Mouse (Mus musculus) olfactory bulb, adult 2 months (tissue): ENCODE results near the gene Frmpd2.

Experiments used
- CTCF ChIP-seq: fragments of 200-500 bp; IDR thresholded peaks from 2 replicates; pipeline ENCODE4 v1.5.1; 2012; ENCODE audit warnings: low read depth, mild to moderate bottlenecking, low read length, moderate library complexity; ENCODE audit not compliant: insufficient read depth
- POLR2A ChIP-seq: fragments of 200-500 bp; IDR thresholded peaks from 2 replicates; pipeline ENCODE4 v1.6.1; 2012; ENCODE audit warnings: mild to moderate bottlenecking, low read depth, low read length, moderate library complexity; ENCODE audit not compliant: insufficient read depth

DNA sequence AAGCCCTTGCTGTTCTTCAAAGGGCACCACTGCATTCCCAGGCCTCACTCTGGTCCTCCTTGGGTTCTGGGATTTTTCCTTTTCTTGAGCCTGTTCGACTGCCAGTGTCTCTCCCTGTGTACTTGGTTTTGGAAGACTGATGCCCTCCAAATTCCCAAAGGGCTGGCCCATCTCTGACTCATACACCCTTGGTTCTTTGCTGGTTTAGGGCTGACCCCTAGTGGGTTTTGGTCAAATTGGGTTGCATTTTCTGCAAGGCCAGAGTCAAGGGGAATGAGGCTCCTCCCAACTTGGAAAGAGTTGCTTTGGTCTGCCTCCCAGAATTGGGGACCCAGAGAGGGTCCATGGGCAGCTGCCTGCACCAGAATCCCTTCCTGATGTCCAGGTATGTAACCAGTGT is 62.0 kb downstream of the Frmpd2 start:
- TF ChIP-seq CTCF (no peak), POLR2A (no peak)
